Mouse (Mus musculus) erythroblast, embryonic 14.5 days (primary cell): ENCODE data around the gene Ap1m2.

Experiments used
- GATA1 ChIP-seq: IDR thresholded peaks from 2 replicates; pipeline ENCODE4 v1.6.1; 2012; ENCODE audit warnings: low read length, inconsistent platforms, mixed read lengths
- TAL1 ChIP-seq: IDR thresholded peaks from 3 replicates; pipeline ENCODE4 v1.6.1; 2012; ENCODE audit warnings: low read length, inconsistent platforms, mixed read lengths

DNA sequence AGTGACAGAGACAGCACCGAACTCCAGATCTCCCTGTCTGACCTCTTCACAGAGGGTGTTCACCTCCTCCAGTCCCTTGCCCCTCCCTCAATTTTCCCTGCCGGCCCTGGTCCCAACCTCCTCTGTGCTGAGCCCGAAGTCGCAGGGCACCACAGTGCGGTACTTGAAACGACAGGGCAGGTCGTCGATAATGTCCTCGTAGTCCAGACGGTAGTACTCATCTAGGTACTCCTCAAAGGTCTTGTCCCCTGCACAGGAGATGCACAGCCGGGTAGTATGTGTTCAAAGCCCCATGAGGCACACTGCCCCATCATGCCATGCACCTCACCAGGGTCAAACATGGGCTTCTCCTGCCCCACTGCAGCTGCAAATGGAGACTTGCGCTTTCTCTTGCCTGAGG lies 36.4 kb downstream of the Ap1m2 start:
- no peak for TF ChIP-seq GATA1
- no peak for TF ChIP-seq TAL1
